Mouse (Mus musculus): Measurements from ENCODE around the gene Rnf103. TPM values are rescaled to one million over a fixed set of nuclear protein-coding genes. Genes with fewer than 3 reads are reported as not detected.
"Not testable (repeated sequence)": the region's sequence is repeated elsewhere in the genome, so short reads cannot be mapped to it uniquely, and the experiment has no call there.

Gene Rnf103
- polyA plus RNA-seq, 1 experiment from 2014 or later = 21.7 TPM

- not testable (repeated sequence) for H3K4me1 ChIP-seq (ENCODE audit: control insufficient read depth in 2 of 2, insufficient read depth in 2 of 2, low read length in 2 of 2); H3K4me2 ChIP-seq (ENCODE audit: low read length); H3K9me3 ChIP-seq (ENCODE audit: control insufficient read depth, low read length); H3K4me3 ChIP-seq (ENCODE audit: control insufficient read depth in 1 of 2, insufficient read depth in 1 of 2, low read depth in 1 of 2, low read length in 2 of 2); ATAC-seq (ENCODE audit: insufficient number of reproducible peaks, insufficient read depth, low FRiP score, low read depth); H3K27ac ChIP-seq (replicated peaks in 1 of 2; ENCODE audit: control insufficient read depth in 1 of 2, insufficient read depth in 1 of 2, low read depth in 2 of 2, low read length in 2 of 2); H3K36me3 ChIP-seq (ENCODE audit: control insufficient read depth, insufficient read depth, low read length); H3K9ac ChIP-seq (ENCODE audit: low read length); H3K27me3 ChIP-seq (ENCODE audit: control insufficient read depth, insufficient read depth, low read length)
- 94% methylated on average over 2 of the region's 2 CpGs for WGBS
Measured at GRCm38 (mm10) chr6:71479588-71479987, 14.1 kb upstream of the Rnf103 start.

GRCm38 (mm10) chr6:71480136-71480535, 13.6 kb upstream of the Rnf103 start:
- WGBS = 82% methylated on average over 1 of the region's 1 CpGs
- H3K36me3 ChIP-seq (ENCODE audit: control insufficient read depth, insufficient read depth, low read length) = no peaks in the 10 kb centered on the region
- no peak overlapping the region for H3K4me3 ChIP-seq (ENCODE audit: control insufficient read depth in 1 of 2, insufficient read depth in 1 of 2, low read depth in 1 of 2, low read length in 2 of 2)
- no peaks in the 10 kb centered on the region for H3K9me3 ChIP-seq (ENCODE audit: control insufficient read depth, low read length)
- H3K4me1 ChIP-seq (ENCODE audit: control insufficient read depth in 2 of 2, insufficient read depth in 2 of 2, low read length in 2 of 2) = no peaks in the 10 kb centered on the region
- H3K27me3 ChIP-seq (ENCODE audit: control insufficient read depth, insufficient read depth, low read length) = no peaks in the 10 kb centered on the region; the same call in 1 of the 2 replicates
- H3K4me2 ChIP-seq (ENCODE audit: low read length) = no peak overlapping the region
- no peak for ATAC-seq (ENCODE audit: insufficient number of reproducible peaks, insufficient read depth, low FRiP score, low read depth)
- H3K9ac ChIP-seq (ENCODE audit: low read length) = no peak overlapping the region
- no peak overlapping the region for H3K27ac ChIP-seq (replicated peaks in 1 of 2; ENCODE audit: control insufficient read depth in 1 of 2, insufficient read depth in 1 of 2, low read depth in 2 of 2, low read length in 2 of 2)

DNA sequence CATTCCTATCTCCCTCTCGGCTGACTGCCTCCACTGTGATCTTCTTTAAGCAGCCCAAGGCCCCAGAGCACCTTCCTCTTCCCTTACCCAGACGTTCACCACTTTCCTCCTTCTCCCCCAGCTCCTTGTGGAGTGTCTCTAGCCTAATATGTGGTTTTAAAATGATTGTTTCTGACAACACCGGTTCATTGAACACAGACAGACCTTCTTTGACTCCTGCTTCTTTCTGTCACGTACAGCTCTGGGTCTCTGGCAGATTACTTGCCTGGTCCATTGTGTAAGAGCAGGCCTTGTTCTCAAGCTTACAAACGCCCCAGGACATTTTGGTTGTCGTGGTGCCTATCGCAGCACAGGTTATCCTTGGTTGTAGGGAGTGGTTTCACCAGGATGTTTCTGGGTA, 12.6 kb upstream of the Rnf103 start:
- H3K27ac ChIP-seq (replicated peaks in 1 of 2; ENCODE audit: control insufficient read depth in 1 of 2, insufficient read depth in 1 of 2, low read depth in 2 of 2, low read length in 2 of 2) = no peak overlapping the region
- no peaks in the 10 kb centered on the region for H3K36me3 ChIP-seq (ENCODE audit: control insufficient read depth, insufficient read depth, low read length)
- no peaks in the 10 kb centered on the region; the same call in 1 of the 2 replicates for H3K27me3 ChIP-seq (ENCODE audit: control insufficient read depth, insufficient read depth, low read length)
- H3K4me3 ChIP-seq (ENCODE audit: control insufficient read depth in 1 of 2, insufficient read depth in 1 of 2, low read depth in 1 of 2, low read length in 2 of 2) = no peak overlapping the region
- H3K9me3 ChIP-seq (ENCODE audit: control insufficient read depth, low read length) = no peaks in the 10 kb centered on the region
- no peak overlapping the region for H3K4me2 ChIP-seq (ENCODE audit: low read length)
- ATAC-seq (ENCODE audit: insufficient number of reproducible peaks, insufficient read depth, low FRiP score, low read depth) = no peak
- no peak overlapping the region for H3K9ac ChIP-seq (ENCODE audit: low read length)
- no peaks in the 10 kb centered on the region for H3K4me1 ChIP-seq (ENCODE audit: control insufficient read depth in 2 of 2, insufficient read depth in 2 of 2, low read length in 2 of 2)
- 74% methylated on average over 7 of the region's 7 CpGs for WGBS

DNA sequence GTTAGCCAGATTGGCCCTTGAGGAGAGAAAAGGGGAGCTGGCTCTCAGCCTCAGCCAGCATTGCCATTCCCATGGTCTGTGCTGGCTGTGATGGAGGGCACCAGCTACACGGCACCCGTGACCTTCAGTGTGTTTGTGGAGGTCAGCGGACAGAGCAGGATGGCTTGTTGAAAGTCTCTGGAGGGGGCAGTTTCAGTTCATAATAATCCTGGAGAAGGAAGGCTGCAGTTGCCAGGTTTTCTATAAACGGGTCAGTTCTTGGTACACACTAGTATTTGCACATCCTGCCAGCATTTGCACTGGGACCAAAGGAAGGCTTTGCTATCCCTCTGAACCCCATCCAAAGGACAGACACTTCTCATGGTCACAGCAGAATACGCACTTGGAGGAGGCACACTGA, 8.4 kb upstream of the Rnf103 start:
- Histone ChIP-seq H3K9ac (ENCODE audit: low read length) (no peak overlapping the region), H3K27ac (replicated peaks in 1 of 2; ENCODE audit: control insufficient read depth in 1 of 2, insufficient read depth in 1 of 2, low read depth in 2 of 2, low read length in 2 of 2) (no peak overlapping the region), H3K36me3 (ENCODE audit: control insufficient read depth, insufficient read depth, low read length) (no peaks in the 10 kb centered on the region), H3K4me3 (ENCODE audit: control insufficient read depth in 1 of 2, insufficient read depth in 1 of 2, low read depth in 1 of 2, low read length in 2 of 2) (no peak overlapping the region), H3K4me2 (ENCODE audit: low read length) (no peak overlapping the region), H3K27me3 (ENCODE audit: control insufficient read depth, insufficient read depth, low read length) (no peaks in the 10 kb centered on the region), H3K9me3 (ENCODE audit: control insufficient read depth, low read length) (no peaks in the 10 kb centered on the region), H3K4me1 (ENCODE audit: control insufficient read depth in 2 of 2, insufficient read depth in 2 of 2, low read length in 2 of 2) (no peaks in the 10 kb centered on the region)
- 65% methylated on average over 5 of the region's 5 CpGs for WGBS
- ATAC-seq (ENCODE audit: insufficient number of reproducible peaks, insufficient read depth, low FRiP score, low read depth) = no peak

DNA sequence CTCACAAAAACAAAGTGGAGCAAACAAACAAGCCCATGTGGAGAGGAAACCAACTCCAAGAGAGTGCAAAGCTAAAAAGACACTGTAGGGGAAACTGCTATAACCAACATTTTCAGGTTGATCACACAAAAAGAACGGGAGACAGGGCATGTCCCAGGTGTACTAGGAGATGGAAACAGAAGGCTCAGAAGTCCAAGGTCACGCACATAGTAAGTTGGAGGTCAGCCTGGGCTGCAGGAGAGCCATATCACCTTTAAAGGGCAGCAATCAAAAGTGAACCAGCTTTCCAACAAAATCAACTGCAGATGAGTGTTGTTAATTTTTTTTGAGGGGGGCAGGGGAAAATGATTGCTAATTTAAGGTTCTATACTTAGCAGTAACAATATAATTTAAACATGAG, 7.5 kb upstream of the Rnf103 start:
- no peaks in the 10 kb centered on the region for H3K9me3 ChIP-seq (ENCODE audit: control insufficient read depth, low read length)
- ATAC-seq (ENCODE audit: insufficient number of reproducible peaks, insufficient read depth, low FRiP score, low read depth) = no peak
- no peak overlapping the region for H3K4me3 ChIP-seq (ENCODE audit: control insufficient read depth in 1 of 2, insufficient read depth in 1 of 2, low read depth in 1 of 2, low read length in 2 of 2)
- no peaks in the 10 kb centered on the region for H3K4me1 ChIP-seq (ENCODE audit: control insufficient read depth in 2 of 2, insufficient read depth in 2 of 2, low read length in 2 of 2)
- no peak overlapping the region for H3K4me2 ChIP-seq (ENCODE audit: low read length)
- H3K27me3 ChIP-seq (ENCODE audit: control insufficient read depth, insufficient read depth, low read length) = no peaks in the 10 kb centered on the region
- 67% methylated on average over 2 of the region's 2 CpGs for WGBS
- H3K9ac ChIP-seq (ENCODE audit: low read length) = no peak overlapping the region
- no peaks in the 10 kb centered on the region for H3K36me3 ChIP-seq (ENCODE audit: control insufficient read depth, insufficient read depth, low read length)
- H3K27ac ChIP-seq (replicated peaks in 1 of 2; ENCODE audit: control insufficient read depth in 1 of 2, insufficient read depth in 1 of 2, low read depth in 2 of 2, low read length in 2 of 2) = no peak overlapping the region

- H3K9ac ChIP-seq (ENCODE audit: low read length) = no peak overlapping the region
- H3K36me3 ChIP-seq (ENCODE audit: control insufficient read depth, insufficient read depth, low read length) = no peaks in the 10 kb centered on the region
- H3K4me2 ChIP-seq (ENCODE audit: low read length) = no peak overlapping the region
- WGBS = 84% methylated on average over 1 of the region's 1 CpGs
- no peaks in the 10 kb centered on the region for H3K4me1 ChIP-seq (ENCODE audit: control insufficient read depth in 2 of 2, insufficient read depth in 2 of 2, low read length in 2 of 2)
- ATAC-seq (ENCODE audit: insufficient number of reproducible peaks, insufficient read depth, low FRiP score, low read depth) = no peak
- no peak overlapping the region for H3K27ac ChIP-seq (replicated peaks in 1 of 2; ENCODE audit: control insufficient read depth in 1 of 2, insufficient read depth in 1 of 2, low read depth in 2 of 2, low read length in 2 of 2)
- no peak overlapping the region for H3K4me3 ChIP-seq (ENCODE audit: control insufficient read depth in 1 of 2, insufficient read depth in 1 of 2, low read depth in 1 of 2, low read length in 2 of 2)
- no peaks in the 10 kb centered on the region for H3K9me3 ChIP-seq (ENCODE audit: control insufficient read depth, low read length)
- no peaks in the 10 kb centered on the region for H3K27me3 ChIP-seq (ENCODE audit: control insufficient read depth, insufficient read depth, low read length)
Measured at GRCm38 (mm10) chr6:71486867-71487266, 6.8 kb upstream of the Rnf103 start.

GRCm38 (mm10) chr6:71487966-71488365, 5.7 kb upstream of the Rnf103 start:
- Histone ChIP-seq H3K27ac (replicated peaks in 1 of 2; ENCODE audit: control insufficient read depth in 1 of 2, insufficient read depth in 1 of 2, low read depth in 2 of 2, low read length in 2 of 2) (no peak overlapping the region), H3K27me3 (ENCODE audit: control insufficient read depth, insufficient read depth, low read length) (no peaks in the 10 kb centered on the region), H3K9ac (ENCODE audit: low read length) (no peak overlapping the region), H3K36me3 (ENCODE audit: control insufficient read depth, insufficient read depth, low read length) (no peaks in the 10 kb centered on the region), H3K9me3 (ENCODE audit: control insufficient read depth, low read length) (no peaks in the 10 kb centered on the region), H3K4me1 (ENCODE audit: control insufficient read depth in 2 of 2, insufficient read depth in 2 of 2, low read length in 2 of 2) (no peaks in the 10 kb centered on the region), H3K4me3 (ENCODE audit: control insufficient read depth in 1 of 2, insufficient read depth in 1 of 2, low read depth in 1 of 2, low read length in 2 of 2) (no peak overlapping the region), H3K4me2 (ENCODE audit: low read length) (no peak overlapping the region)
- no peak for ATAC-seq (ENCODE audit: insufficient number of reproducible peaks, insufficient read depth, low FRiP score, low read depth)
- 35% methylated on average over 4 of the region's 4 CpGs for WGBS

DNA sequence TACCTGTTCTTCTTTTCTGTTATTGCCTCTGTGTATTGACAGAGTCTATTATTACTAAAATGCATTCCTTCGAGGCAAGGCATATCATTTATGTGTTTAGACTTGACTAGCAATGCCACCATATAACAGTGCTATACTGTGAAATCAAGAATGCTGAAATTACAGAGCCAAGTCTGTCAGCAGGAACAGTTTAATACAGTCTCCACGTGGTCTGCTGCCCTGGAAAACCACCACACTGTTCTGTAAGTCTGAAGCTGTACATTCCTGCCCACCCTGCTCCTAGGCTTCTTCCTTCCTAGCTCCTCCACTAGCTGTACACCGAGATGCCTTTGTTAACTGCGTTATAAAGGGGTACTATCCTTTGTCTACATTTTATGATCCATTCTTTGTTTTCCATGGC, 1.6 kb upstream of the Rnf103 start:
- Histone ChIP-seq H3K4me3 (ENCODE audit: control insufficient read depth in 1 of 2, insufficient read depth in 1 of 2, low read depth in 1 of 2, low read length in 2 of 2) (no peak overlapping the region), H3K27me3 (ENCODE audit: control insufficient read depth, insufficient read depth, low read length) (no peaks in the 10 kb centered on the region), H3K9ac (ENCODE audit: low read length) (no peak overlapping the region), H3K36me3 (ENCODE audit: control insufficient read depth, insufficient read depth, low read length) (peaks cover 5% of the 10 kb centered on the region), H3K4me1 (ENCODE audit: control insufficient read depth in 2 of 2, insufficient read depth in 2 of 2, low read length in 2 of 2) (peaks cover 0 to 18% of the 10 kb centered on the region in 2 experiments; a peak in 2 of 4 replicates), H3K27ac (replicated peaks in 1 of 2; ENCODE audit: control insufficient read depth in 1 of 2, insufficient read depth in 1 of 2, low read depth in 2 of 2, low read length in 2 of 2) (no peak overlapping the region), H3K4me2 (ENCODE audit: low read length) (no peak overlapping the region), H3K9me3 (ENCODE audit: control insufficient read depth, low read length) (no peaks in the 10 kb centered on the region)
- no peak for ATAC-seq (ENCODE audit: insufficient number of reproducible peaks, insufficient read depth, low FRiP score, low read depth)
- WGBS = 66% methylated on average over 4 of the region's 4 CpGs
